Mouse (Mus musculus) liver, embryonic 14.5 days (tissue): ENCODE measurements around the gene Lzts2. TPM values are rescaled to one million over a fixed set of nuclear protein-coding genes. Genes with fewer than 3 reads are reported as not detected.
A peak's percentile ranks its signal among the peaks of the same experiment; 100 is the strongest.

Source experiments
- ATAC-seq: fragments of 200-750 bp; cut with Nextera tagmentation; 2 replicates; pipeline ENCODE4 v1.8.0; 2017; ENCODE audit warnings: moderate number of reproducible peaks, mild to moderate bottlenecking, moderate library complexity; ENCODE audit not compliant: insufficient read depth
- DNase-seq, 3 experiments: peaks; one replicate each; pipeline ENCODE4 v3.0.0-alpha.2; 2012 to 2013; ENCODE audit warnings: low read depth in 3 of 3, low spot score in 3 of 3
- H3K27ac ChIP-seq: fragments of 300-500 bp; sonication (generic); 2 replicates; pipeline ENCODE4 v1.5.1; 2014; ENCODE audit warnings: moderate library complexity, mild to moderate bottlenecking, control low read depth, inconsistent platforms
- H3K27me3 ChIP-seq: fragments of 300-500 bp; sonication (generic); 2 replicates; pipeline ENCODE4 v1.6.1; 2014; ENCODE audit warnings: mild to moderate bottlenecking, low read length, moderate library complexity; ENCODE audit not compliant: control insufficient read depth, insufficient read depth
- H3K36me3 ChIP-seq: fragments of 300-500 bp; sonication (generic); replicated peaks from 2 replicates; pipeline ENCODE4 v1.6.1; 2014; ENCODE audit warnings: low read depth; ENCODE audit not compliant: control insufficient read depth, insufficient read depth
- H3K4me1 ChIP-seq, 2 experiments: fragments of 200-500 bp in 1 of 2; fragments of 300-500 bp in 1 of 2; sonication (generic) in 1 of 2; replicated peaks; 2 replicates each; pipeline ENCODE4 v1.6.1; 2012 to 2014; ENCODE audit warnings: antibody characterized with exemption in 1 of 2, inconsistent platforms in 1 of 2, low read length in 1 of 2; ENCODE audit not compliant: control insufficient read depth in 2 of 2, insufficient read depth in 2 of 2
- H3K4me2 ChIP-seq: fragments of 300-500 bp; sonication (generic); 2 replicates; pipeline ENCODE4 v1.6.1; 2014; ENCODE audit warnings: low read depth, mild to moderate bottlenecking, control low read depth, moderate library complexity
- H3K4me3 ChIP-seq, 2 experiments: fragments of 200-500 bp in 1 of 2; fragments of 300-500 bp in 1 of 2; sonication (generic) in 1 of 2; 2 replicates each; pipeline ENCODE4 v1.5.1; 2012 to 2014; ENCODE audit warnings: low read depth in 2 of 2, low read length in 2 of 2, mild to moderate bottlenecking in 2 of 2, control low read depth in 1 of 2, inconsistent platforms in 1 of 2, moderate library complexity in 1 of 2; ENCODE audit not compliant: insufficient read depth in 1 of 2
- H3K9ac ChIP-seq: fragments of 300-500 bp; sonication (generic); replicated peaks from 2 replicates; pipeline ENCODE4 v1.6.1; 2014; ENCODE audit warnings: mild to moderate bottlenecking, control low read depth, moderate library complexity
- H3K9me3 ChIP-seq: fragments of 300-500 bp; sonication (generic); 2 replicates; pipeline ENCODE4 v1.6.1; 2016; ENCODE audit warnings: low read length, mixed read lengths; ENCODE audit not compliant: control insufficient read depth
- CTCF ChIP-seq: IDR thresholded peaks from 2 replicates; pipeline ENCODE4 v1.5.1; 2016; ENCODE audit warnings: antibody characterized with exemption, low read depth, control low read depth
- EP300 ChIP-seq: IDR thresholded peaks from 2 replicates; pipeline ENCODE4 v1.6.1; 2016; ENCODE audit warnings: antibody characterized with exemption, low read depth
- WGBS: fragments of 180-500 bp; shearing (Covaris S2); extraction: QIAGEN DNeasy Blood & Tissue Kit; methylation state at CpG from one replicate; pipeline ENCODE4 v1.1.7; 2014; ENCODE audit not compliant: insufficient replicate concordance; 5-methylcytosine and 5-hydroxymethylcytosine counted together
- polyA plus RNA-seq, 2 experiments: library from polyadenylated mRNA; depleted of rRNA in 1 of 2; stranded (reverse) in 1 of 2; unstranded in 1 of 2; fragments of >200 nt; fragmentation: Nextera tagmentation in 1 of 2; extraction: Ambion mirVana in 1 of 2; gene quantifications; 2 replicates each; pipeline versions ENCODE4 v1.2.1 to v1.2.3; 2012 to 2014

Gene Lzts2
- polyA plus RNA-seq, 2 experiments: 3.7 to 4.8 TPM

DNA sequence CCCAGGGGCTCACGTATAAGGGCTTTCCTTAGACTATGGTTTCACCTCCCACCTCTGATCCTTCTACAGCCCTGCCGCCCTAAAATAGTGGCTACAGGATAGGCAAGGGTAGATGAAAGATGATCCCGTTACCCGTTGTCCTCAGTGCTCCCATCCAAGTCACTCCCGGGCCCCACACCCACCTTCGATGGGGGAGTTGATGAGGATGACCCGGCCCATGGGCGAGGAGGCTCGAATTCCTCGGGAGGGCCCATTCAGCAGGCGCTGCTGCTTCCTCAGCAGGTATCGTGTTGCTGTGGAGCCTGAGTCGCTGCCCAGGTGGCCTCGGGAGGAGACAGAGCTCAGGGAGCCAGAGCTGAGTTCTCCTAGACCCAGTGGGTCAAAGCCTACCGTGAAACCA, 31.0 kb downstream of the Lzts2 start:
- DNase-seq: no peak
- Histone ChIP-seq H3K27ac (no peak overlapping the region), H3K4me2 (no peak overlapping the region), H3K36me3 (no peaks in the 10 kb centered on the region), H3K4me3 (no peak overlapping the region), H3K4me1 (peaks cover 0 to 19% of the 10 kb centered on the region in 2 experiments; a peak in 2 of 4 replicates), H3K9me3 (no peaks in the 10 kb centered on the region), H3K9ac (no peak overlapping the region), H3K27me3 (peaks cover 25% of the 10 kb centered on the region)
- 40% methylated on average over 15 of the region's 15 CpGs for WGBS
- TF ChIP-seq CTCF (no peak), EP300 (no peak)
- no peak for ATAC-seq

DNA sequence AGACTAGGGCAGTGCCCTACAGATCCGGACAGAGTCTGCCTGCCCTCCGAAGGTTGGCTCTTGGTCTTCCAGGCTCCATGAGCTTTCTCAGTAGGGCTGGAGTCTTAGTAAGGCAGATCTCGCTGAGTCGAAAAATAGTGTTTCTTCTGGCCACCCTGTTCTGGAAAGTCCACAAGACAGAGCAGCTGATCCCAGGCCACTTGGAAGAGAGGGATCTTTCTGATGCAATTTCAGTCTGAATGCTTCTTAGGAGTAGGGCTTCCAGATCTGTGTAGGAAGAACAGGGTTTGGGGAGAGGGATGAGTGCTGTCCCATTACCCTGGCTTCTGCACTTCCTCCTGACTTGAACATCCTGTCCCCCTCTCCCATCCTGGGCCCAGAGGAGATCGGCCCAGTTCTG, 31.4 kb downstream of the Lzts2 start, which contains the start of gene Pdzd7:
Gene Pdzd7, minus strand, starts transcription at position 67 of the 400 bp plus-strand sequence.
- H3K9me3 ChIP-seq: no peaks in the 10 kb centered on the region
- peaks cover 0 to 19% of the 10 kb centered on the region in 2 experiments; a peak in 2 of 4 replicates for H3K4me1 ChIP-seq
- H3K27me3 ChIP-seq: peaks cover 23% of the 10 kb centered on the region
- no peak for TF ChIP-seq EP300
- no peak for TF ChIP-seq CTCF
- ATAC-seq (no peak), DNase-seq (no peak)
- 56% methylated on average over 5 of the region's 5 CpGs for WGBS
- no peaks in the 10 kb centered on the region for H3K36me3 ChIP-seq
- peak within 1 kb of the TSS; percentile 59 for H3K4me2 ChIP-seq
- no peak within 1 kb of the TSS for H3K9ac ChIP-seq
- H3K27ac ChIP-seq: no peak within 1 kb of the TSS
- H3K4me3 ChIP-seq: peak within 1 kb of the TSS; percentile 38 to 61; a peak in 3 of 4 replicates

DNA sequence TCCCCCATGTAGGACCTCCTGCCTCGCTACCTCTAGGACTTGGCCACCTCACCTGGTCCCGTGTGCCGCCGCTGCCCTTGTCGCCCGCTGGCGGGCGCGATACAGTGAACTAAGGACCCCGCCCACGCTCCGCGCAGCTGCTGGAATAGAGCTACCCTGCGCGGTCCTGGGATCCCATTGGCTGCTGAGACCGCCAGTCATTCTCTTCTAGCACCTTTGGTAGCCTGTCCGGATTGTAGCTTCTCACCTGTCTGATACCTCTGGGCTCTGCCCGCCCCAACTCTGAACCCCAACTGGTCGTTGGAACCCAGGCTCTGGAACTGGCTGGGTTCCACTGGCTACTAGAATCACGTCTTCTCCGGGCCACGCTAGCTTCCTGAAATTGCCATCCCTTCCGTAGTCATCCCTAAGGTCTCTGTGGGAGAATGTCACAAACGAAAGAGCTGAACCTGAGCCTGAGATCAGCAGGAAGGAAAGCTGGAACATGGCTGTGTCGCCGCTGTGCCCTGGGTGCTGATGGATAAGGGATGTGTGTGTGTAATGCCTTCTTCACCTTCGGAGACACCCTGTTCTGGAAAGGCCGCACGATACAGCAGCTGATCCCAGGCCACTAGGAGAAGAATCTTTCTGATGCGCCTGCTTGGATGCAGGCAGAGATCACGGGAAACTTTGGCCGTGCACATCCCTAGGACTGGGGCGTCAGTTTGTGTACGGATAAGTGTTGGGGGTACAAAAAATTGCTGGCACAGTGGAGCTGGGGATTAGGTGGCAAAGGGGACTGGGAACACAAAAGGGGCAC, 32.5 kb downstream of the Lzts2 start:
- TF ChIP-seq EP300: no peak
- peak; percentile 34 for TF ChIP-seq CTCF
- DNase-seq: peak in 2 of 3 experiments; percentile 30 to 66
- Histone ChIP-seq H3K36me3 (no peaks in the 10 kb centered on the region), H3K4me2 (peak overlapping the region; percentile 59), H3K9ac (no peak overlapping the region), H3K27me3 (peaks cover 23% of the 10 kb centered on the region), H3K27ac (no peak overlapping the region), H3K4me1 (peaks cover 0 to 19% of the 10 kb centered on the region in 2 experiments; a peak in 2 of 4 replicates), H3K9me3 (no peaks in the 10 kb centered on the region), H3K4me3 (peak overlapping the region; percentile 38 to 61)
- 5% methylated on average over 34 of the region's 34 CpGs for WGBS
- ATAC-seq: peak; percentile 38; the same call in 1 of the 2 replicates

DNA sequence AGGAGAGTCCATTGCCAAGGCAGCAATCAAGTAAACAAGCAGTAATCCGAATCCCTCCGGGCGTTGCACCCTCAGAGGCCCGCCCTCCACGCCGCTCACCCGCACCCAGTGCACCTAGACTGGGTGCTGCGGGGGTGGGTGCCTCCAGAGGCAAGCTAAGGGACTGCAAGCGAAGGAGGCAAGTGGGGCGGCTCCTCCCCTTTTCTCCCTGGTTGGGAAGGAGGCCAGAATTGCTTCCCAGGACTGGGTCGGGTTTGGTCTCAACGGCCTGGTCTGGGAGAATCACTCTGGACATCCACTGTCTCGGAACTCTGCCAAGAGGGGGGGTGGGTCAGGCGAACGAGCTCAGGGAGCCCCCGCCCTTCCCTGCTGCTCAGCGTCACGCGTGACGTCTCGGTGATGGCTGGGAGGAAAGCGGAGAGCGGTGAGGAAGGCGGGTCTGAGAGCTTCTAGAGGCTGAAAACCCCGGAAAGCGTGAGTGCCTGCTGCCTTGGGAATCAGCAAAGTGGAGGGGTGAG, 33.3 kb downstream of the Lzts2 start, which contains the start of gene Sfxn3:
Gene Sfxn3, plus strand, starts transcription at position 87 of the 518 bp plus-strand sequence.
- under 1% methylated on average over 26 of the region's 26 CpGs for WGBS

More for the DNA sequence above, 33.3 kb downstream of the Lzts2 start, which contains the start of gene Sfxn3:
- ATAC-seq (peak; percentile 86), DNase-seq (peak; percentile 38 to 77 (median 50))
- H3K9ac ChIP-seq: peak within 1 kb of the TSS; percentile 59
- H3K4me3 ChIP-seq: peak within 1 kb of the TSS; percentile 38 to 61
- H3K4me1 ChIP-seq: peaks cover 0 to 19% of the 10 kb centered on the region in 2 experiments; a peak in 2 of 4 replicates
- TF ChIP-seq CTCF (peak; percentile 94), EP300 (no peak)
- no peaks in the 10 kb centered on the region for H3K9me3 ChIP-seq
- peak within 1 kb of the TSS; percentile 59 for H3K4me2 ChIP-seq
- no peaks in the 10 kb centered on the region for H3K36me3 ChIP-seq
- peaks cover 23% of the 10 kb centered on the region for H3K27me3 ChIP-seq
- H3K27ac ChIP-seq: peak within 1 kb of the TSS; percentile 49
